Mouse (Mus musculus): ENCODE measurements around the gene Il9. TPM values are rescaled to one million over a fixed set of nuclear protein-coding genes. Genes with fewer than 3 reads are reported as not detected.
A peak's percentile ranks its signal among the peaks of the same experiment; 100 is the strongest.

Gene Il9
- not detected in 2 replicates for polyA plus RNA-seq (2016; fragmentation: Nextera tagmentation; extraction: Ambion mirVana)

DNA sequence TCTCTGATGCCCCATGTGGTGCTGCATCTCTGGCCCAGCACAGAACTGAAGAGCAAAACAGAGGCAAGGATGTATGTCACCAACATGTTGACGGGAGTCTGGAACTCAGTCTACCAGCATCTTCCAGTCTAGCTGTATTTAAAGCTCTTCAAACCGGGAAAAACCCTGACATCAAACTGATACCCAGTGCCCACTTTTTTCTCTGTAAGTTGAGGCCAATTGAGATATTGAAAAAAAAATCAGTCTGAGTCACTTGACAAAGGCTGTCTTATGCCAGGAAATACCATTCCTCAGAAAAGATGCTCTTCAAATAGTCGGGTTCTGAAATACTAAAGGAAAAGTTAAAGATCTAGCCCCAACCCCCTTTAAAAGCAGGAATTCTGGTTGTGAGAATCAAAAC is at the start of gene Il9:
Il9 (minus strand) TSS at position 101 of the 400 bp plus-strand sequence.
- H3K4me2 ChIP-seq, result no peak within 1 kb of the TSS
- 78% methylated on average over 3 of the region's 3 CpGs for WGBS
- ATAC-seq (ENCODE audit: low FRiP score), result no peak
- no peaks in the 10 kb centered on the region for H3K9me3 ChIP-seq
- no peaks in the 10 kb centered on the region for H3K27me3 ChIP-seq
- no peaks in the 10 kb centered on the region for H3K36me3 ChIP-seq (replicated peaks)
- H3K4me1 ChIP-seq, result no peaks in the 10 kb centered on the region
- H3K4me3 ChIP-seq (replicated peaks), result no peak within 1 kb of the TSS
- H3K27ac ChIP-seq, result no peak within 1 kb of the TSS
- no peak within 1 kb of the TSS for H3K9ac ChIP-seq

DNA sequence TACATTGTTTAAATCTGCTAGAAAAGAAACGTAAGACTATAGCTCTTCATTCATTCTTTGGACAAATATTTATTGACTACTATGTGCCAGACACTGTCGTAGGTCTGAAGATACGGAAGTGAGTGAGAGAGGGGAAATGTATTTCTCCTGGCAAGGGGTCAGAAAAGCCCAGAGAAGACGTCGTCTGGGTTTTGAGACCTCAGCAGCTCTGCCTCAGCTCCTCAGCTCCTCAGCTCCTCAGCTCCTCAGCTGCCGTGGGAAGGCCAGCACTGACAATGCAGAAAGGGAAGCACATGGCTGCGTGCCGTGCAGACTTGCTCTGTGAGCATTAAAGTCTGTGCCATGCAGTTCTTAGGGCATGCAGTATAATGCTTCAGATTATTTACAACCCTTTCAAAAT is 47.6 kb upstream of the Il9 start:
- Histone ChIP-seq H3K4me3 (replicated peaks) (no peak overlapping the region), H3K27me3 (no peaks in the 10 kb centered on the region), H3K9ac (no peak overlapping the region), H3K4me1 (no peaks in the 10 kb centered on the region), H3K9me3 (peaks cover under 1% of the 10 kb centered on the region; the same call in 1 of the 2 replicates), H3K4me2 (no peak overlapping the region), H3K27ac (no peak overlapping the region), H3K36me3 (replicated peaks) (no peaks in the 10 kb centered on the region)
- 75% methylated on average over 8 of the region's 8 CpGs for WGBS
- ATAC-seq (ENCODE audit: low FRiP score), result no peak

DNA sequence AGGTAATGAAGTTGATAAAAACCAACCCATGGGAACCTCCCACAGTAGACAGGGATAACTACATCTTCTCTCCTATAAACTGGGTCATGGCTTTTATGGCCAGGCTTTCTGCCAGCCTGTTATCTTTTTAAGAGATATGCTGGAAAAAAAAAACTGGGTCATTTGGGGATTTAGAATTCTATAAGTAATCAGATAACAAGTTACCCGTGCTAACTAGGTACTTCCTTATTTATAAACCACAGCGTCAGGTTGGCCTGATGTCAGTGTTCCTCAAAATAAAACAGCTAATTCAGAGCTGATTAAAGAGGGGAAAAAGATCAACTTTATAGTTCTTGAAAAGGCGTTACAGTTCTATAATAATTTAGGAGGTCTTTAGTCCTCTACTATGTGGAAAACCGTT is 47.0 kb upstream of the Il9 start:
- H3K4me2 ChIP-seq, result no peak overlapping the region
- no peak overlapping the region for H3K9ac ChIP-seq
- 84% methylated on average over 4 of the region's 4 CpGs for WGBS
- H3K9me3 ChIP-seq, result no peaks in the 10 kb centered on the region
- no peaks in the 10 kb centered on the region for H3K36me3 ChIP-seq (replicated peaks)
- no peak overlapping the region for H3K4me3 ChIP-seq (replicated peaks)
- no peaks in the 10 kb centered on the region for H3K4me1 ChIP-seq
- ATAC-seq (ENCODE audit: low FRiP score), result no peak
- H3K27ac ChIP-seq, result no peak overlapping the region
- H3K27me3 ChIP-seq, result peaks cover 1% of the 10 kb centered on the region; the same call in 1 of the 2 replicates

DNA sequence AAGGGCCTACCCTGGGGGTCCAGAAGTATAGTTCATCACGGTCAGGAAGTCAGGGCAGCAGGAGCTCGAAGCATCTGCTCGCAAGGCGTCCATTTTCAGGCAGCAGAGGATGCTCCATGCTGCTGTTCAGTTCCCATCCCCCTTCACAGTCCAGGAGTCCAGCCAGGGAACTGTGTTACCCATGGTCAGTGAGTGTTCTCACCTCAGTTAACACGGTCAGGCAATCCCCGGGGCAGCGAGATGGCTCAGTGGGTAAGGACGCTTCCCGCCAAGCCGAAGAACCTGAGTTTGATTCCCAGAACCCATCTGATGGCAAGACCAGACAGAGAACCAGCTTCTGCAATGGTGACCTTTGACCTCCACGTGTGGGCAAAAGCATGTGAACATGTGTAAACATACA is 46.2 kb upstream of the Il9 start:
- H3K4me3 ChIP-seq (replicated peaks), result no peak overlapping the region
- peaks cover 2% of the 10 kb centered on the region; the same call in 1 of the 2 replicates for H3K27me3 ChIP-seq
- 86% methylated on average over 11 of the region's 11 CpGs for WGBS
- H3K4me1 ChIP-seq, result no peaks in the 10 kb centered on the region
- no peak for ATAC-seq (ENCODE audit: low FRiP score)
- H3K9ac ChIP-seq, result no peak overlapping the region
- no peak overlapping the region for H3K27ac ChIP-seq
- H3K36me3 ChIP-seq (replicated peaks), result no peaks in the 10 kb centered on the region
- no peaks in the 10 kb centered on the region for H3K9me3 ChIP-seq
- H3K4me2 ChIP-seq, result no peak overlapping the region

DNA sequence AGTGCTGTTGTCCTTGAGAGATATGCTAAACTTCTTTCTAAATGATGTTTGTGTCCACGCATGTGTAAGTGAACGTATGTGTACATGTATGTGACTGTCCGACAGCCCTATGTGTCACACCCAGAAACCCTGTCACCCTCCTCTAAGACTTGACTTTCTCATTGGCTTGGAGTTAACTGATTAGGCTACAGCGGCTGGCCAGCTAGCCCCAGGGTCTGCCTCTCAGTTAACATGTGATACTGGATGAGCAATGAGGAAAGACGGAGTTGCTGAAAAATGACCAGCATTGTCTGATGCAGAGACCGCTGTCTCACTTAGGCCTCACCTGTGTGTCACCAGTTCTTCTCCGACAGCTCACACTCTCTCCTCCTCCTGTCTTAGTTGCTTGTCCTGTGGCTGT is 45.8 kb upstream of the Il9 start:
- H3K9me3 ChIP-seq, result no peaks in the 10 kb centered on the region
- peaks cover under 1% of the 10 kb centered on the region for H3K4me1 ChIP-seq
- peaks cover 2% of the 10 kb centered on the region; the same call in 1 of the 2 replicates for H3K27me3 ChIP-seq
- H3K9ac ChIP-seq, result no peak overlapping the region
- no peak overlapping the region for H3K27ac ChIP-seq
- H3K4me3 ChIP-seq (replicated peaks), result no peak overlapping the region
- no peak overlapping the region for H3K4me2 ChIP-seq
- 91% methylated on average over 7 of the region's 7 CpGs for WGBS
- ATAC-seq (ENCODE audit: low FRiP score), result no peak
- no peaks in the 10 kb centered on the region for H3K36me3 ChIP-seq (replicated peaks)

- H3K4me2 ChIP-seq, result no peak overlapping the region
- no peak overlapping the region for H3K4me3 ChIP-seq (replicated peaks)
- peaks cover 3% of the 10 kb centered on the region for H3K4me1 ChIP-seq
- WGBS, result 84% methylated on average over 12 of the region's 12 CpGs
- peaks cover 2% of the 10 kb centered on the region; the same call in 1 of the 2 replicates for H3K27me3 ChIP-seq
- ATAC-seq (ENCODE audit: low FRiP score), result no peak
- H3K27ac ChIP-seq, result no peak overlapping the region
- H3K9ac ChIP-seq, result no peak overlapping the region
- no peaks in the 10 kb centered on the region for H3K36me3 ChIP-seq (replicated peaks)
- H3K9me3 ChIP-seq, result no peaks in the 10 kb centered on the region
Observed at GRCm38 (mm10) chr13:56526871-56527270, 44.8 kb upstream of the Il9 start.

DNA sequence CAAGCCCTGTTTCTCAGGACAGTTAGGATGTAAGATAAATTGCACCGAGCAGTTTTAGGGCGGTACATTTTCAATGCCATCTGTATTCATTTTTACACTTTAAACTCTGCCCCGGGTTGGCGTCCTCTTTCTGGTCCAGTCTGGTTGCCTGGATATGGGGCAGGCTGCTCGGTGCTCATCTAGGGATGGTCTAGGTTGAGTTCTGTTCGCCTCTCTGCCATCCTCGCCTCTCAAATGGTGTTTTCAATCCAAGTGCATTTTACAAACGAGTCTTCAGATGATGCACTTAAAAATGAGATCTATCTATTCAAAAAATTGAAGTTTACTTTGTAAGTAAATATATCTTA is 40.7 kb upstream of the Il9 start:
- 4% methylated on average over 8 of the region's 8 CpGs for WGBS
- Histone ChIP-seq H3K27ac (no peak overlapping the region), H3K4me3 (replicated peaks) (peak overlapping the region; percentile 73), H3K9me3 (no peaks in the 10 kb centered on the region), H3K4me1 (peaks cover 3% of the 10 kb centered on the region), H3K4me2 (peak overlapping the region; percentile 91), H3K9ac (peak overlapping the region; percentile 64), H3K36me3 (replicated peaks) (no peaks in the 10 kb centered on the region), H3K27me3 (peaks cover 2% of the 10 kb centered on the region; the same call in 1 of the 2 replicates)
- ATAC-seq (ENCODE audit: low FRiP score), result peak; percentile 31; the same call in 1 of the 2 replicates

DNA sequence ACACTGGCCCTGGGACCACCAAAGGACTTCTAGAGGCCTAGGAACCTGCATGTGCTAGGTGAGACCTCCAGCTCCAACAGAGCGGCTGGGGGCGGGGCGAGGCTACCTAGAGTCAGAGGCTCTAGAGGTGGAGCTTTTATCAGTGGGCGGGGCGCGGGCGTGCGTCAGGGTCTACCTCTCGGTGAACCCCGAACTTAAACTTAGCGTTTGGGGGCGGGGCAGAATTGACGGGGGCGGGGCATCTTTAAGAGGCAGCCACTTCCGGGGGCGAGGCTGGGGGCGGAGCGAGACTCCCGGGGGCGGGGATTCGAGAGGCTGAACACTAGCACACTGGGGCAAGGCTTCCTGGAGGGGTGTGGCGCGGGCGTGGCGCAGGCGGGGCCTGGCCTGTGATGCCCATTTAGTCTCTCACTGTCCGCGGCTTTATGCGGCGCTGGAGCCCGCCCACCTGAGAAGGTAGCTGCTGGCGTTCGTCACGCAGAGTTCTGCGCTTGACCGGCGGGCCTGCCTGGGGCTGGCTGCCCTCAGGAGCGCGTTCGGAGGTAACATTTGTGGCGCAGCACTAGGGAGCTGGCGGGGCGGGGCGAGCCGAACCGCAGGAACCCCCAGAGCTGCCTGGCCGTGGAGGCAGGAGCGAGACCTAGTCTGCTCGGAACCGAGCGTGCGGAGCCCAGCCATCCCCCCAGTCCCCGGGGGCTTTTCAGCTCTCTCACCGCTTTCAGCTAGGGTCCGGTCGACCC is 40.2 kb upstream of the Il9 start, which contains the start of gene Fbxl21:
Fbxl21 (plus strand) TSS at position 392 of the 740 bp plus-strand sequence.
- peak; percentile 98 for ATAC-seq (ENCODE audit: low FRiP score)
- Histone ChIP-seq H3K9ac (peak within 1 kb of the TSS; percentile 64), H3K27me3 (peaks cover 2% of the 10 kb centered on the region; the same call in 1 of the 2 replicates), H3K4me3 (replicated peaks) (peak within 1 kb of the TSS; percentile 73), H3K36me3 (replicated peaks) (no peaks in the 10 kb centered on the region), H3K27ac (no peak within 1 kb of the TSS), H3K9me3 (no peaks in the 10 kb centered on the region), H3K4me1 (peaks cover 3% of the 10 kb centered on the region), H3K4me2 (peak within 1 kb of the TSS; percentile 91)
- WGBS, result 1% methylated on average over 56 of the region's 56 CpGs

DNA sequence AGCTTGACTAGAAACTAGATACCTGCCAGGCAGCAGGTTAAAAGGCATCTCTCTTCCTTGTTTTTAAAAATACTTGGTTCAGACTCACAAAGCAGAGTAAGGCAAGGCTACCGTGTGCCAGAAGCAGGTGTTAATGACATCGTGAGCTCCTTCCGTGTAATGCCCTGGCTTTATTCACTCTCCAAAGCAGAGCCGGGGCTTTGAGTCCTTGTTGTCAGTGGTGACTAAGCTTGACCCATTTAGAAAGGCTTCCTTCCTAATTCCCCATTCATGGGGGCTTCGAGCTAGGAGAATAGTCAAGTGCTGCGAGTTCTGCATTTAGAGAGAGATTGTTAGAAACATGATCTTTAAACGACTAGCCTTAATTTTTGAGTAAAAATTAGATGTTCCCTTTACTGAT is 34.8 kb upstream of the Il9 start:
- Histone ChIP-seq H3K27me3 (no peaks in the 10 kb centered on the region), H3K4me3 (replicated peaks) (no peak overlapping the region), H3K36me3 (replicated peaks) (no peaks in the 10 kb centered on the region), H3K4me2 (no peak overlapping the region), H3K27ac (no peak overlapping the region), H3K9ac (no peak overlapping the region), H3K9me3 (no peaks in the 10 kb centered on the region), H3K4me1 (peaks cover 5% of the 10 kb centered on the region)
- ATAC-seq (ENCODE audit: low FRiP score), result no peak
- WGBS, result 16% methylated on average over 7 of the region's 7 CpGs

GRCm38 (mm10) chr13:56516311-56516710 is 34.3 kb upstream of the Il9 start:
- no peaks in the 10 kb centered on the region for H3K36me3 ChIP-seq (replicated peaks)
- WGBS, result 37% methylated on average over 4 of the region's 4 CpGs
- no peak for ATAC-seq (ENCODE audit: low FRiP score)
- H3K27me3 ChIP-seq, result no peaks in the 10 kb centered on the region
- H3K9ac ChIP-seq, result no peak overlapping the region
- peaks cover 5% of the 10 kb centered on the region for H3K4me1 ChIP-seq
- H3K4me3 ChIP-seq (replicated peaks), result no peak overlapping the region
- H3K9me3 ChIP-seq, result no peaks in the 10 kb centered on the region
- H3K27ac ChIP-seq, result no peak overlapping the region
- no peak overlapping the region for H3K4me2 ChIP-seq

- Histone ChIP-seq H3K9me3 (no peaks in the 10 kb centered on the region), H3K36me3 (replicated peaks) (no peaks in the 10 kb centered on the region), H3K4me1 (peaks cover 5% of the 10 kb centered on the region), H3K4me2 (no peak overlapping the region), H3K27me3 (no peaks in the 10 kb centered on the region), H3K9ac (no peak overlapping the region), H3K4me3 (replicated peaks) (no peak overlapping the region), H3K27ac (no peak overlapping the region)
- no peak for ATAC-seq (ENCODE audit: low FRiP score)
Observed at GRCm38 (mm10) chr13:56513595-56513994, 31.5 kb upstream of the Il9 start.

DNA sequence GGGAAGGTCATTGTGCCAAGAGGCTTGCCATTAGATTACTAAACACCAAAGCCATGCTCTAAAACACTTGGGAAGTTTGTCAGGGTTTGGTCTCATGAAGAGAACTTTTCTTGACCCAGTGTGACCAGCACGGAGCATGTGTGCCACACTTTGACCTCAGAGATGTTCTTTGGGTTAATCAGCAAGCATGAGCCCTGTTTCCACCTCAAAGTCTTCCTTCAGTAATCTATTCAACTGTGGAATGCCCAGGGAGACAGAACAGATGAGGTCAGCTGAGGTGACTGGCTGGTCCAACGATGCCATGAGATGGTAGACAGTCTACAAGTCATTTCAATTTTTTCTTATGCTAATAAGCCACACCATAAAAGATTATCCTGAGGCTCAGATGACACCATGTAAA is 27.8 kb upstream of the Il9 start:
- no peak overlapping the region for H3K4me3 ChIP-seq (replicated peaks)
- no peak overlapping the region for H3K9ac ChIP-seq
- H3K27me3 ChIP-seq, result no peaks in the 10 kb centered on the region
- H3K4me1 ChIP-seq, result no peaks in the 10 kb centered on the region
- no peak overlapping the region for H3K4me2 ChIP-seq
- no peak overlapping the region for H3K27ac ChIP-seq
- H3K9me3 ChIP-seq, result no peaks in the 10 kb centered on the region
- ATAC-seq (ENCODE audit: low FRiP score), result no peak
- WGBS, result 77% methylated on average over 2 of the region's 2 CpGs
- H3K36me3 ChIP-seq (replicated peaks), result no peaks in the 10 kb centered on the region

DNA sequence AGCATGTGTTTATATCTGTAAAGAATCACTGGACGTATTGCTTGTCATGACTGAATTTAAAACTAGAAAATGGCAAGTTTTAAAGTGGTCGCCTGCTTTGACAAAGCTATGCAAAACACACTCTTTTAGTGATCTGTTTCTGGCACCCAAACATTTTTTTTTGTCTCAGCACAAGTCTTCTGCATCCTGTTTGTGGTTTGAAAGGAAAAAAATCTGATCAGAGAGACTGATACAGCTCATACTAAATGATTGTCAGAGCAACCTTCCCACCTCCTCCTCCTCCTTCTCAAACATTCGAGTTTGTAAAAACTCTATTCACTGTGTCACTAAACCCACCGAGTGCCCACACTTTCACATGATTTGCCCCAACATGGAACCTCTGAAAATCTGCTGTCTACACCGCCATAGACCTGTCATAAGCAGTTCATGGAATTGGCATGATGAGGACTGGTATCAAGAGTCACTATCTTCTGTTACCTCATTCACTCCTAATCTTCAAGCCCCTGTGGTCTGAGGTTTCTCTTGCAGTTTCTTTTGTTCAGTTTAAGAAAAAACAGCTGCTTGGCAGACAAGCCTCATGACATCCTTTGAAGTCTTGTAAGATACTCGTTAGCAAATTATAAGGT is 24.9 kb upstream of the Il9 start:
- Histone ChIP-seq H3K4me2 (no peak overlapping the region), H3K9me3 (no peaks in the 10 kb centered on the region), H3K27me3 (no peaks in the 10 kb centered on the region), H3K4me1 (no peaks in the 10 kb centered on the region), H3K36me3 (replicated peaks) (no peaks in the 10 kb centered on the region), H3K4me3 (replicated peaks) (no peak overlapping the region), H3K9ac (no peak overlapping the region), H3K27ac (no peak overlapping the region)
- WGBS, result 79% methylated on average over 6 of the region's 6 CpGs
- ATAC-seq (ENCODE audit: low FRiP score), result no peak
